Mouse (Mus musculus) ES-Bruce4 (cell line): ENCODE measurements at regions not wholly inside any gene's neighbourhood (a gene's known extent, or its start where the extent isn't known, plus 50 kb on each side); places are given as distances from the start of the nearest gene placed in this dataset.

Experiments
- CTCF ChIP-seq: IDR thresholded peaks from one replicate; pipeline ENCODE4 v1.8.1; 2011; ENCODE audit warnings: low read depth, low read length
- POLR2A ChIP-seq: IDR thresholded peaks from one replicate; pipeline ENCODE4 v1.8.1; 2011; ENCODE audit warnings: low read length; ENCODE audit not compliant: insufficient read depth

- TF ChIP-seq CTCF, result no peak
- no peak for TF ChIP-seq POLR2A
These were observed 52.7 kb upstream of the Luzp2 start for GRCm38 (mm10) chr7:54782604-54783003.
